Mouse (Mus musculus): ENCODE measurements around the gene Rxfp2.

- TF ChIP-seq EP300 (IDR thresholded peaks at IDR 0.05; ENCODE audit: low read depth) (no peak), CTCF (IDR thresholded peaks at IDR 0.05; ENCODE audit: low read depth) (no peak)
Measured at GRCm38 (mm10) chr5:149970261-149970660, 48.2 kb upstream of the Rxfp2 start.

Data from heart, postnatal 0 days (tissue).